Mouse (Mus musculus) gonadal fat pad, adult 2 months (tissue): Measurements from ENCODE around the gene Ikbke. TPM values are rescaled to one million over a fixed set of nuclear protein-coding genes. Genes with fewer than 3 reads are reported as not detected.
"Not testable (repeated sequence)": the region's sequence is repeated elsewhere in the genome, so short reads cannot be mapped to it uniquely, and the experiment has no call there.

Source experiments
- DNase-seq: peaks from one replicate; pipeline ENCODE4 v3.0.0-alpha.2; 2012; ENCODE audit warnings: low read depth
- polyA plus RNA-seq: library from polyadenylated mRNA; depleted of rRNA; stranded (reverse); fragments of >200 nt; gene quantifications from 2 replicates; pipeline ENCODE4 v1.2.3, GENCODE M21; 2012

Ikbke gene
- polyA plus RNA-seq, 1 experiment: 14.2 TPM

DNA sequence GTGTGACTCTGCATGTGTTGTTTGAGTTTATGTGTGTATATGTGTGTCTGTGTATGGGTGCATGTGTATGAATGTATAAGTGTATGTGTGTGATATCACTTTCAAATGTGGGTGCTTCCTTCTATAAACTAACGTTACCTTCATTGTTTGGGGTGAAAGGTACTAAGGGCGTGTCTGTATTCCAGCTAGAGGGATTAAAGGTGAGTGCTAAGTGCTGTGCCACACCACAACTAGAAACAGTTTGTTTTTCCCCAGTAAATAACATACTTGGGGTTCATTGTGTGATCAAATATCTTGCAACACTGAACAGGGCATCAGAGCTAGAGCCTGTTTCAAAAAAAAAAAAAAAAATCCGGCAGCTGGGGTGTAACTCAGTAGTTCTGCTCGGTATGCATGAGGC lies 2.3 kb upstream of the Ikbke start:
- no peak for DNase-seq

DNA sequence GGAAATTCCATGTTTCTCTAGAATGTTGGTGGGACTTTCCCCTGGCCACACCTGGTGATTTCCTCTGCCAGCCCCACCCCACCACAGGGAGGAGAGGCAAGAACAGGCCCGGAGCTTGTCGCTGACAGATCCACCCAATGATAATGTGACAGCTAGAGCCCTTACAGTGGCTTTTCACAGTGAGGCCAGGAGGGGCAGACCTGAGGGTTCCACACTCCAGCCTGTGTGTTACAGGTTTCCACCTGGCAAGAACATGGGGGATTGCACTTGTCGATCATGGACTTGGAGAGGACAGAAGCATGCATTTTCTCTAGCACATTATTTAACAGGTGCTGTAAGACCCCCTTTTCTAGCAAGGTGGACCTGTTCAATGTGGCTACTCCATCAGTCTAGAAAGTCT lies 874 bp upstream of the Ikbke start:
- DNase-seq: no peak

DNA sequence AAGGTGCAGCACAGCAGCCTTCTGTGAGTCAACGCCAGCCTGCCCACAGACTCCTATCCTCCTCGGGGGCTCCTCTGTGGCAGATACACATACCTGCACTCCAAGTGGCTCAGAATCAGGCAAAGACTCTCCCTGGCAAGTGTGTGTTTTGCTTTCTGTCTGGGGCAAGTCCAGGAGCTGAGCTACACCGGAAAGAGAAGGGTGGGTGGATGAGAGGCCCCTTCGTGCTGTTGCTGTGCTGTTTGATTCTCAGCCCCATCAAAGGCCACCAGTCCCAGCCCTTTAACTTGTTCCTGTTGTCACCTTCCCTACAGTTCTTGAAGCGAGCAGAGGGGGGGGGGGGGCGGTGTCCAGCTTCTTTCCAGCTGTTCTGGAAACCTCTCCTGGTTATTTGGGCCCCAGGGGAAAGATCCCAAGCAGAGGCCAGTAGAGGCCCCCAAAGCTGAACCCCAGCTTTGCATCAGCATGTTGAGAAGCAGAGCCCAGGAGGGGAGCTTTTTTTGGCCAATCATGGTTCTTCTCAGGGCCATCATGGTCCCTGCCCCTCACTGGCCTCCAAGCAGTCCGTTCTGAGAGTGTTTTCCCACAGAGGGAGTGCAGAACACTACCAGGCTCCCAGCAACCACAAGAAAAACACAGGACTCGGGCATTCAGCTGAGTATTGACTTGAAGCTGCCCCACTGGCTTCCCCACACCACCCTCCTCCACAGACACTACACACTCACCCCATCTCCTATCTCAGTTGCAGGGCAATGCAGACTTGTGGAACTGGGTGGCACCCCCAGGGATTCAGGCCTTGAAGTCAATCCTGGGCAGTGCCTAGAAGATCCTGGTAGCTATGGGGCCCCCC lies 575 bp downstream of the Ikbke start:
- DNase-seq: no peak

DNA sequence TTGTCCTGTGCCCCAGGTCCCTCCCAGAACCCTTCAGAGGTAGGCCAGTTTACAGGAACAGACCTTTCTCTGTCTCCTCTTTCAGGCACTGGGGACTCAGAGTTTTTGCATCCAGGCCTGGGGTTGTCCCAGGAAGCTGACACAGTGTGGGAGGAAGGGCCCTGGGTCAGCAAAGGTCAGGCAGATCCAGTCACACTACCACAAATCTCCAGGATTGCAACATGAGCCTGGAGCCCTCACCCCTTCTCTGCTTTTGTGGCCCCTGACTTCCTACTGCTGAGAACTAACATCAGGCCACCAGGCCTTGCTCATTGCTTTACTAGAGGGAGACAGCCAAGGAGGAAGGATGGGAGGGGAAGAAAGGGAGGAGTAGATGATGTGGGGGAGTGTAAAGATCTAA lies 2.6 kb downstream of the Ikbke start:
- no peak for DNase-seq

DNA sequence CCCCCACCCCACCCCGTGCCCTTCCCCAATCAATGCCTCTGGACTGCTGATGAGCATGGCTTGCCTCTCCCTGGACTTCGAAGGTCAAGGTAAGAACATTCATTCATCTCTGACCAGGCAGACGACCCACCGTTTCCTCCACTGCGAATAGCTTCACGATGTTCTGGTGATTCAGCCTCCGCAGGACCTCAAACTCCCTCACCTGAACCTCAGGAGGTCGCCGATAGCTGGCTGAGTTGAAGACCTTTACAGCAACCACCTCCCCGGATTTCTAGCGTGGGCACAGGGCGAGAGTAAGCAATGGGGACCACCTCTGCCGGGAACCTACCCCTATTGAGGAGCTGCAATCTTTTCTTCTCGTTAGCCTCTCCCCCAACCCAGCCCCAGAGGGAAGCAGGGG lies 3.8 kb downstream of the Ikbke start:
- no peak for DNase-seq

DNA sequence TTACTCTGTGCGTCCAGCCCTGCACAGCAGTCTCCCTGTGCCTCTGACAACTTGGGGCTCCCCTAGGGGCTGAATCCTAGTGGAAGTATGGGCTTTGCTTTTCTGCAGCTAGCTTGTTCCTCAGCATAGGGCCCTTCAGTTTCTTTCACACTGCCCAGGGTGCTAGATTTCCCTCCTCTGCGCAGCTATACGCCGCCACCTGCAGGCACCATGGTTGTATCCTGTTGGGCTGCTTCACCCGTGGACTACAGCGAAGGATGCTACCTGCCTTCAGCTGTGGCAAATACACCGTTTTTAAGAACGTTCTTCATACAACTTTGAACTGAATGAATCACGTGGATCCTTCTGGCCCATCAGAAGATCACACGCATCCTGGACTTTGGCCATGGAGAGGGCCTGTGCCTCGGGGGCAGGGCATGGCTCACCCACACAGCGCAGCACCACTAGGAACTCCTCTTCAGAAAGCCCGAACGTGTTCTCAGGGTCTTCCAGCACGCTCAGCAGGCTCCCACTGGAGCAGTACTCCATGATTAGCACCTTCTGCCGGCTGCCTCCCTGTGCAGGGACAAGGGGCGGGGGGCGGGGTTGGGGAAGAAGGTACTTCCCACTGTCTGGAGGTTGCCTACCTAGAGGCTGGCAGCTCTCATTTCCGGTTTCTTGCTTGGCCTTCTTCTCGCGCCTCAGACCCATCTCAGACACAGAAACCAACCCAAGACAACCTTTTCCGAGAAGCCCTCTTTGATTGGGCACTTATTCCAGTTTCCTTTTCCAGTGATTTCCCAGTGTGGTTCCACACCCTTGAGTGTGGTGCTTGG lies 4.5 kb downstream of the Ikbke start:
- DNase-seq: no peak

DNA sequence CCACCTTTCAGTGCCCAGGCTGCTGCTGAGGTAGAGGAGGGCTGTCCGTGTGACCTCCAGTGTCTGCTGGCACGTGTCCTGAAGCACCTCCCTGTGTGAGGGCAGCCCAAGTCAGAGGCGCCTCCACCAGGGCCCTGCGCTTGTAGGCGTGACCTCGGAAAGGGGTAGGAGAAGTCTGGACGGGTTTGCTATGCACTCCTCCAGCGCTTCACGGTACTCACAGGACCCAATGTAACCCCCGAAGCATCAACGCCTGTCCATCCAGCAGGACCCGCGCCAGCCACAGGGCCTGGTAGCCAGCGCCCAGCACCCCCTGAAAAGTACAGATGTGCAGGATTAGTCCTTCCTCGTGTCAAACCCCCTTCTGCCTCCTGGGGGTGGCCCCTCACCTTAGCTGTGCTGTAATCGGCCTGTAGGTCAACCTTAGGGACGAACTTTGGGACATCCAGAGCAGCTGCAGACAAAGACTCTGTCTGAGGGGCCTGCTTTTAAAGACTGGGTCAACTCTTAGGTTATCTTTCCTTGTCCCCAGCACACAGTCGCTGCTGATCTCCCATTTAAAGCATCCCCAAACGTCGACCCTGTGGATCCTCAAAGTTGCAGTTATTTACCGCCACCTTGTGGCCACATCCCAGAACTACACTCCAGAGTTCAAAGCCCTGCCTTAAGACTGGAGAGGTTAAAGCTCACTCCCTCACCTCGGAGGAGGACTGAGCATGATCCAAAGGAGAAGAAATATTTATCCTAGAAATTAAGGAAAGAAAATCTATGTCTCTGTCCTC lies 9.4 kb downstream of the Ikbke start:
- no peak for DNase-seq

DNA sequence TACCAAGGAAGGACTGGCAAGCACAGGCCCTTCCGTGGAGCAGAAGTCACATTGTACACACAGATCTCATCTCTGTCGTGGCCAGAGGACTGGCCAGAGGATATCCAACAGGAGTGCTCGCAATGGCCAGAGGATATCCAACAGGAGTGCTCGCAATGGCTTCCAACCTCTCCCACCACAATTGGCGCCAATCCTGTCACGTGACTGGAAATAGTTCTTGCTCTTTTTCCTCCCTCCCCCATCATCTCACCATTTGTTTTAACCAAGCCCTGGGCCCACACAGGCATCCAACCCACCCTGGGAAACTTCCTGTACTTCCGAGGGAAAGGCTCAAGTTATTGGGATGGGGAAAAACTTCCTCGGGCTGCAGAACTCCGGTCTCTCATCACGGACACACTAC lies 10.6 kb downstream of the Ikbke start:
- no peak for DNase-seq

DNA sequence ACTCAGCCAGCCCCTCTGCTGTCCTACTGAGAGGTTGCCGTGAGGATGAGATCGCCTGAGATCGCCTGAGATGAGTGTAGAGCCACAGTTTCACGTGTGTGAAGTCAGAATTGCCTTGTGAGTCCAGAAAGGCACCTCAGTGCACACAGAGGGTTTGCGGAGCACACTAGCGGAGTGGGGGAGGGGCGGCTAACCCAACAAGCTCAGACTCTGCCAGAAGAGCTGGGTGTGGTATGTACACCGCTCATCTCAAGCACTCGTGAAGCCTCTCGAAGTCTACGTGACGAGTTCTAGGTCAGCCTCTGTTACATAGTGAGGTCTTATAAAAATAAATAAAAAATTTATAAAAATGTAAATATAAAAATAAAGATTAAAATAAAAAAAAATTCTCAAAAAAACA lies 15.5 kb downstream of the Ikbke start:
- no peak for DNase-seq

DNA sequence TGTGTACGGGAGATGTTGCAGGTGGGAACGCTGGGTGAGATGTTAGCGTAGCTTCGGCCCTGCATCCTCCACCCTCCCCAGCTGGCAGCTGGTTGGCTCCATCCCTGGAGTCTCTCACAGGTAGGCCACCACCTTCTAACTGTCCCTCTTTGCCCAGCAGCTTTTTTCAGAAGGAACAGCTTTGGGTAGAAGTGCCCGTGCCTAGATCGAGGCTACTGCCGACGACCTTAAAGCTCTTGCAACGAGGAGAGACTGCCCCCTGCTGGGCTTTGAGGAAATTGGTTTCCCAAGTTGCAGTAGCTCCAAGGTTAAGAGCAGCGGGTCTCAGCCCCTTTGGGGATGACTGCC lies 19.1 kb downstream of the Ikbke start:
- DNase-seq: no peak

DNA sequence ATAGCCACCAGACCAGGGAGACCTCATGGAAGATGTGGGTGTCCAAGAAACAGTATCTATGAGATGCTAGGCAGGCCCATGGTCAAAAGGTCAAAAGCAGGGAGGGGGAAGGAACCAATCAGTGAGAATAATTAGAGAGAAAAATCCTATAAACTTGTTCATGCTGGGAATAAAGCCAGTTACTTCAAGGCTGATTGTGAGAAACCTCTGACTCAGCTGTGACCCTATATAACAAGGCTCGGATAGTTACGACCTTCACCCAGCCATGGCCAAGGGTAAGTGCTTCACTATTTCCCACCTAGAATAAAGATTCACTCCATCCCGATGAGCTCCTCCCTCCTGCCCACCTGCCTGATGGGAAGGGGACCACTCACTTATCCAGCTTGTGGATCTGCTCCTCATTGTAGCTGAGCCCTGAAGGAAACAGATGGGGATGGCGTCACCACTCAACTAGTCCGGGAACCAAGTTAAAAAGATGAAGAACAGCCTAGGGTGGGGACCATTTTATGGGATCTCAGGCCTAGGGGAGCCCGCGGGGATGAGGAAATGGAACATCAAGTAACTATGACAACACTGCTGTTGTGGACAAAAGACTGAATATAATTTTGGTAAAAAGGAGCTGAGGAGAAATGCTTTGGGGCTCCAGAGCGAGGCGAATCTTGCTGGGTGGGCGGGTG lies 19.6 kb downstream of the Ikbke start:
- no peak for DNase-seq

DNA sequence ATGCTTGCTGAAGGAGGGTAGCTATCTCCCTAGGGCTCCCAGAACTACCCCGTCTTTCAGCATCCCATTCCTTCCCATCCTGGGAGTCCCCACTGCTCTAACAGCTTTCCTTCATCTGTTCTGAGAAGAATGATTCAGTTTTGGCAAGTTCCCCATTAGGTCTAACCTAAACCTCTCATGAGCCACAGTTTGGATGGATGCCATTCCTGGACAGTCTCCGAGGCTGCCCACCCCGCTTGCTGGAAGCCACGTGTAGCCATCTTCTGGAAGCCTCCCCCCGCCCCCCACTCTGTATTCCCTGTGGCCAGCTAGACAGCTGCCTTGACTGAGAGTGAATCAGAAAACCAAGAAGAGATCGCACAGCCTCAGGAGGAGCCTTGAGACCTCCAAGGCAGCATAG lies 22.1 kb downstream of the Ikbke start:
- no peak for DNase-seq

DNA sequence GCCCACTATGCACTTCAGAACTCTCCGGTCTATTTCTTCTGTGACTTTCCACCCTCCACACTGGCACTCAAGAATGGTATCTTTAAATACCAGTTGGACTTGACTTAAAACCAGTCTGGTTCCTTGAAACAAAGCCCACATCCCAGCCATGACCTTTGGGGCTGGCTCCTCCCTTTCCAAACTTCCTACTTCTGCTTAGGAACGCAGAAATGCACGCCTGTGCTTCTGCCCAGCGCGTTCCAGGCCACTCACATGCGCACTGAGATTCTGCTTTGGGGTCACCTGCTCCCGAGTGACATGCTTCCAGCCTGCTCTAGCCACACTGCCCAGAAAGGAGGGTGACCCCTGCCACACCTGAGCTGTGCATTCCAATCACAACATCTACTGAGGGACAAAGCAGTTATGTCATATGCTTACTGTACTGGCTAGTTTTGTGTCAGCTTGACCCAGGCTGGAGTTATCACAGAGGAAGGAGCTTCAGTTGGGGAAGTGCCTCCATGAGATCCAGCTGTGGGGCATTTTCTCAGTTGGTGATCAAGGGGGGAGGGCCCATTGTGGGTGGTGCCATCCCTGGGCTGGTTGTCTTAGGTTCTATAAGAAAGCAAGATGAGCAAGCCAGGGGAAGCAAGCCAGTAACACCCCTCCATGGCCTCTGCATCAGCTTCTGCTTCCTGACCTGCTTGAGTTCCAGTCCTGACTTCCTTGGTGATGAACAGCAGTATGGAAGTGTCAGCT lies 26.7 kb downstream of the Ikbke start:
- not testable (repeated sequence) for DNase-seq

DNA sequence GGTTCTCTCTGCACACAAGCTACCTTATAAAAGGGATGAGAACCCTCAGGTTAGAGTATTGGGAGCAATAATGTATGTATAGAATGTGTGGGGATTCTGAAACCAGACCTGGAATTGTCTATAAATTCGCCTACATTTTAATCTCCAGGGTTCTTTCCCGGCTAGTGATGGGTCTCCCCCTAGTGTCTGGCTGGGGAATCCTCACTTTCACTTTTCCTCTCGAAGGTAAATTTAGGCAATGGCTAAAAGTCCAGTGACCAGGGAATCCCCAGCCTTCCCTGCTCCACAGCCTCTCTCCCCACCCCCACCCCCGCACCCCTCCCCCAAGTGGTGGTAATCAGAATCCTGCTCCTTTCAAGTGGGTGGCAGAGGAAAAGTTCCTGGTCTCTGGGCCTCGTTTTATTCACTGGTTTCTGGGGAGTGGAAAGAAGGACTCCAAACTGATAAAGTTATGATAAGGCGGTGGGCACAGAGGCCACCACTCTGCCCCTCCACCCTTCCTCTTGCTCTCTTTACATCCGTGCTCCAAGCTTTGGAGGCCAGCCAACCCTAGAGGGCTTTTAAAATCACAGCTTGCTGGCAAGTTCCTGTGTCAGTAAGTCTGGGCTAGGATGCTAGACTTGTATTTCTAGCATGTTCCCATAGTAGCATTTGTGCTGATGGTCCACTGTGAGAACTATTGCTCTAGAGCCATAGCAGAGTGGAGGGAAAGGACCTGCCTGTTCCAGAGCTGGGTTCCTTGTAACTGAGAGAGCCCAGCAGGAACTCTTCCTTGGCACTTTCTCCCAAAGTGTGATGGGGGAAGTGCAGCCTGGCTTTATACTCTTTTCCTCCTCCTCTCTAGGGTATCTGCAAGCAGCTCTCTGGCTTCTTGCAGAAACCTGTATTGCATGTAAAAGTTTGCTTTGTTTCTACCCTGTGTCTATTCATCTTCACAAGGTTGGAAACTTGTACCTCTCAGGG lies 32.7 kb downstream of the Ikbke start:
- DNase-seq: no peak

DNA sequence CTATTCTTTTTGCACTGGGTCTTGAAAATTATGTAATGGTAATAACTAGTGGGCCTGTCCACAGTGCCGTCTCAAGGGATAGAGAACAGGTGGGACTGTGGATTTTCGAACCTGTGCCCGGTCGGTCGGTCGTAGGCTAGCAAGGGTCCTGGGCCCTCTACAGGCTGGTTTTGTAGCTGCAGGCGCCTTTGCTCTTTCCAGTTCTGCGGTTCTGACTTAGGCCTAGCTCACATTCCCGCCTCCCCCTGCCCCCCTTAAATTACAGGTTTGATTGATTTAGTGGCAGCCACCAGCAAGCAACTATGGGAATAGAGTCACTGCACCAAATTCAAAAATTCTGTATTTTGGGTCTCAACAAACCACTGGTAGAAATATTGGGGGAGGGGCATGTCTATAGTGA lies 33.5 kb downstream of the Ikbke start:
- no peak for DNase-seq

DNA sequence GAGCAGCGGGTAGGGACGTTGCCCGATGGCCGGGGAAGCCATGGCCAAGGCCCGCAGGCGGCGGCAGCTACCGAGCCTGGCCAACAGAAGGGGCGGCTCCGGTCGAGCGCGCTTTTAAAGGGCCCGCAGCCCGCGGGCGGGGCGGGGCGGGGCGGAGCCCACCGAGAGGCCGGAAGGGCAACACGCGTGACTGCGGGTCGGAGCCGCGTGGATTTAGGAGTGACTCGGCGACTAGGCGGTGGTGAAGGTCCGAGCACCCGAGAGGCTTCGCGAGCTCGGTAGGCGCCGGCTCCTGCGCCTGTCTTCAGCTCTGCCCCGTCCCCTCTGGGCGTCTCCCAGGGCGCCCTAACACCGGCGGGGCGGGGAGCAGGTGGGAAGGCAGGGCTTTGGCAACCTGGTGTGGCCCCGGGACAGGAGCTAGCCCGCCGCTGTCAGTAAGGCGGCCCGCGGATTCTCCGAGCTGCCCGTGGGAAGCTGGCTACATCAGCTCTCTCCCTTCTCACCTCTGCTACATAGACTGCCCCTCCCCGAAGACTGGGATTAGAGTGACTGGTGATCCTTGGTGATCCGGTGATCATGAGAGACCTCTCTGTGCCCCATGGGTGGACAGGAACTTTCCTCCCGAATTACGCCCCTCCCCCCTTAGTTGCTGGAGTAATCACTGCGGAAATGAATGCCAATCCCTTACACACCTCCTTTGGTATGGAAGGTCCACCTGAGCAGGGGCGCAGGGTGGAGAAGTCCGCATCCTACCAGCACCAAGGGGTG lies 34.1 kb downstream of the Ikbke start, which contains the start of gene Rassf5:
Gene Rassf5 (minus strand): TSS at position 170 of the 768 bp plus-strand sequence.
- no peak for DNase-seq

DNA sequence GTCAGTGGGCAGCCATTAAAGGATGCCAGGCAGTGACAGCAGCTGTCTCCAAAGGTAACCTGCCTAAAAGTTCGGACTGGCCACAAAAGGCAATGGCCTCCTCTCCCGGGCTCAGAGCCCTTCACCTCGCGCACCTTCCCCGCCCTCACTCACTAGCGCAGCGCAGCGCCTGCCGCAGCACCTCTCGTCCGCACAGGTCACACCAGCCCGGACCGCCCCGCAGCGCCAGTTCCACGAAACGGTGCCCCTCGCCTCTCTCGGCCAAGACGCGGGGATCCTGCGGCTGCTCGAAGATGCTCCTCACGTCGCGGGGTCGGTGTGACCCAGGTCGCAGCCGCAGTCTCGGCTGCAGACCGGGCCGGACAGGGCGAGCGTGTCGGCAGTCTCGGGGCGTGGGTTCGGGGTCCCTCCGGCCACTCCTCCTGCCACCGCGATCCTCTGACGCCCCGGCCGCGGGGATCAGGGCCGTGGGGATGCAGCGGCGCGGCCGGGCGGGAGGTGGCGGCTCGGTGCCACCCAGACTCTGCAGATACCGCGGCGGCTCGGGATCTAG lies 34.8 kb downstream of the Ikbke start:
- DNase-seq: no peak

DNA sequence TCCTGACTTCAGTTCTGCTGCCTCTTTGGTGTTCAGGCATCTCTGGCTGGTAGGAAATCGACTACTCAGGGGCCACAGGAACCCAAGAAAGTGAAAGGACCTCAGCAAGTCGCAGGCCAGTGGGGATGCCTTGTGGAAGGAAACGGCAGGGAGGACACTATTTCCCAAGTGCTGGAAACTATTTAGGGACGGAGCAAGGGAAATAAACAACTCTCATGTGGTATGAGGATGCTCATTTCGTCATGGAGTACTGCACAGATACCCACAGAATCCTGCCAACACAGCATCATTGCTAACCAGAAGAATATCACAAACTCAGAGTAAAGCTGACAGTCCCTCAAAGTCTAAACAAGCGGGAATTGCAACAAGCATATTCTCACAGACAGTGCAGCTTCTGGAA lies 36.5 kb downstream of the Ikbke start:
- DNase-seq: no peak
